Mouse (Mus musculus) embryonic facial prominence, embryonic 13.5 days (tissue): ENCODE measurements around the gene Nrm. TPM values are rescaled to one million over a fixed set of nuclear protein-coding genes. Genes with fewer than 3 reads are reported as not detected.

Experiments
- ATAC-seq: fragments of 200-750 bp; cut with Nextera tagmentation; 2 replicates; pipeline ENCODE4 v1.8.0; 2017; ENCODE audit warnings: low read depth; ENCODE audit not compliant: insufficient number of reproducible peaks, insufficient read depth, low FRiP score, low TSS enrichment
- H3K27ac ChIP-seq: fragments of 300-500 bp; sonication (generic); 2 replicates; pipeline ENCODE4 v1.5.1; 2015; ENCODE audit warnings: moderate library complexity, mild to moderate bottlenecking, inconsistent platforms
- H3K27me3 ChIP-seq: fragments of 300-500 bp; sonication (generic); 2 replicates; pipeline ENCODE4 v1.6.1; 2015; ENCODE audit warnings: mild to moderate bottlenecking, inconsistent platforms
- H3K36me3 ChIP-seq: fragments of 300-500 bp; sonication (generic); 2 replicates; pipeline ENCODE4 v1.6.1; 2015; ENCODE audit warnings: mild to moderate bottlenecking, inconsistent platforms
- H3K4me1 ChIP-seq: fragments of 300-500 bp; sonication (generic); 2 replicates; pipeline ENCODE4 v1.6.1; 2015; ENCODE audit warnings: inconsistent platforms
- H3K4me2 ChIP-seq: fragments of 300-500 bp; sonication (generic); 2 replicates; pipeline ENCODE4 v1.6.1; 2015; ENCODE audit warnings: moderate library complexity, mild to moderate bottlenecking, inconsistent platforms
- H3K4me3 ChIP-seq: fragments of 300-500 bp; sonication (generic); 2 replicates; pipeline ENCODE4 v1.5.1; 2015; ENCODE audit warnings: mild to moderate bottlenecking, inconsistent platforms
- H3K9ac ChIP-seq: fragments of 300-500 bp; sonication (generic); 2 replicates; pipeline ENCODE4 v1.6.1; 2015; ENCODE audit warnings: mild to moderate bottlenecking, inconsistent platforms
- H3K9me3 ChIP-seq: fragments of 300-500 bp; sonication (generic); 2 replicates; pipeline ENCODE4 v1.6.1; 2016; ENCODE audit warnings: inconsistent platforms
- WGBS: fragments of 180-500 bp; shearing (Covaris S2); methylation state at CpG from one replicate; pipeline ENCODE4 v1.1.7; 2015; ENCODE audit warnings: mixed read lengths; 5-methylcytosine and 5-hydroxymethylcytosine counted together
- polyA plus RNA-seq: library from polyadenylated mRNA; unstranded; fragments of >200 nt; fragmentation: Nextera tagmentation; extraction: Ambion mirVana; gene quantifications from 2 replicates; pipeline ENCODE4 v1.2.1, GENCODE M21; 2015

Gene Nrm
- polyA plus RNA-seq, 1 experiment from 2014 or later = 53.5 TPM

DNA sequence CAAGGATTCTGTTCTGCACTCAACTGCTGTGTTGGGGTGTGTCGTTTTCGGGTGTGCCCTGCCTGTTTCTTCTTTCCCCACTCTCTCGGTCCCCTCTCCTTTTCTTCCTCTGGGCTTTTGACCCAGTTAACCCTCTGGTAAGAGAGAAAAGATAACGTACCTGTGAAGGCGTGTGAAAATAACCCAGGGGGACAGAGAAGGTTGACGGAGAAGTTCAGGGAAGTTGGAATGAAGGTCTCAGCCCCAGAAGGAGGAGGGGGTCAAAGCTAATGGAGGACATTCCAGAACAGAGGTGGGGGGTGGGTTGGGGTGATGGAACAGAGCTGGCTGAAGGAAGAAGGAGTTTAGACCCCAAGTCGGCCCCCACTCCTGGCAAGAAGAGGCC is 7.8 kb downstream of the Nrm start:
- Histone ChIP-seq H3K4me1 (peaks cover 70% of the 10 kb centered on the region), H3K36me3 (peaks cover 32% of the 10 kb centered on the region), H3K27me3 (no peaks in the 10 kb centered on the region), H3K4me2 (peak overlapping the region; percentile 99), H3K4me3 (peak overlapping the region; percentile 73), H3K9ac (peak overlapping the region; percentile 89), H3K27ac (peak overlapping the region; percentile 98), H3K9me3 (0 out of 2 replicates have a peak, but pooled peaks cover 3% of the 10 kb centered on the region)
- ATAC-seq = no peak
- 0% methylated on average over 7 of the region's 7 CpGs for WGBS

GRCm38 (mm10) chr17:35869346-35870067 is 8.4 kb downstream of the Nrm start:
- H3K9me3 ChIP-seq = 0 out of 2 replicates have a peak, but pooled peaks cover 3% of the 10 kb centered on the region
- peak overlapping the region; percentile 89 for H3K9ac ChIP-seq
- no peak for ATAC-seq
- peaks cover 38% of the 10 kb centered on the region for H3K36me3 ChIP-seq
- peak overlapping the region; percentile 98 for H3K27ac ChIP-seq
- H3K27me3 ChIP-seq = no peaks in the 10 kb centered on the region
- peak overlapping the region; percentile 99 for H3K4me2 ChIP-seq
- H3K4me3 ChIP-seq = peak overlapping the region; percentile 73
- H3K4me1 ChIP-seq = peaks cover 69% of the 10 kb centered on the region
- 2% methylated on average over 7 of the region's 7 CpGs for WGBS

GRCm38 (mm10) chr17:35870151-35870883 is 9.2 kb downstream of the Nrm start:
- H3K4me1 ChIP-seq = peaks cover 62% of the 10 kb centered on the region
- peak overlapping the region; percentile 98 for H3K27ac ChIP-seq
- no peaks in the 10 kb centered on the region for H3K27me3 ChIP-seq
- H3K36me3 ChIP-seq = peaks cover 46% of the 10 kb centered on the region
- WGBS = 41% methylated on average over 9 of the region's 9 CpGs
- H3K4me2 ChIP-seq = peak overlapping the region; percentile 99
- no peak for ATAC-seq
- peak overlapping the region; percentile 73 for H3K4me3 ChIP-seq
- H3K9ac ChIP-seq = peak overlapping the region; percentile 89
- 0 out of 2 replicates have a peak, but pooled peaks cover 3% of the 10 kb centered on the region for H3K9me3 ChIP-seq

DNA sequence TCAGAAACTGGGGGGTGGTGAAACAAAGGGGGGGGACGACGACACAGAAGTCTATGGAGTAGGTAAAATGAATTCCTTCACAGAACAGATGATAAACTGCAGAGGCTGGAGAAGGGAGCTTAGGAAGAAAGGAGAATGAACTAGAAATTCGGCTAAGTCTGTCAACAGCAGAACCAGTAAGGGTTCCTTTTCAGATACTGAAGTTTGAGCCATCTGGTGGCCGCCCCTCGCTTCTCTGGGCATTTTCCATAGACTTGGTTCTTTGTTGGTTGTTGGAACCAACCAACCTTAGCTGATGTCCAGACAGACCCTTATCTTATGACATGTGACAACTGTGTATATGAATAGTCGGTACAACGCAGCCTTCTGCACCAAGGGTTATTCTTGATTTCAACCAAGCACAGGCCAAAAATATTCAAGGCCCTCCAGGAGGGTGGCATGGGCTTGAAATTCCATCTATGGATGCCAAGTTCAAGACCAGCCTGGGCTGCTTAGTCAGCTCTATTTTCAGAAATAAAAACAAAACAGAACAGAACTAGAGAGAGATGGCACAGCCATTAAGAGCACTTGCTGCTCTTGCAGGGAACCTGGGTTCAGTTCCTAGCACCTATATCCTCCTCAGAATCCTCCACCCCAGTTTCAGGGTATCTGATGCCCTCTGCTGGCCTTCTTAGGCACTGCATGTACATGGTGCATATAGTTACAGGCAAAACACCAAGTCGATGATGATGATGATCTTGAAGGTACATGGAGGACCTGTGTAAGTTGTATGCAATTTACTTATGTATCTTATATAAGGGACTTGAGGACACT is 10.0 kb downstream of the Nrm start:
- ATAC-seq = no peak
- Histone ChIP-seq H3K36me3 (peaks cover 51% of the 10 kb centered on the region), H3K9ac (peak overlapping the region; percentile 89; the same call in 1 of the 2 replicates), H3K27me3 (no peaks in the 10 kb centered on the region), H3K4me1 (peaks cover 62% of the 10 kb centered on the region), H3K9me3 (0 out of 2 replicates have a peak, but pooled peaks cover 3% of the 10 kb centered on the region), H3K4me3 (peak overlapping the region; percentile 73), H3K27ac (peak overlapping the region; percentile 98), H3K4me2 (peak overlapping the region; percentile 99)
- 80% methylated on average over 8 of the region's 8 CpGs for WGBS

DNA sequence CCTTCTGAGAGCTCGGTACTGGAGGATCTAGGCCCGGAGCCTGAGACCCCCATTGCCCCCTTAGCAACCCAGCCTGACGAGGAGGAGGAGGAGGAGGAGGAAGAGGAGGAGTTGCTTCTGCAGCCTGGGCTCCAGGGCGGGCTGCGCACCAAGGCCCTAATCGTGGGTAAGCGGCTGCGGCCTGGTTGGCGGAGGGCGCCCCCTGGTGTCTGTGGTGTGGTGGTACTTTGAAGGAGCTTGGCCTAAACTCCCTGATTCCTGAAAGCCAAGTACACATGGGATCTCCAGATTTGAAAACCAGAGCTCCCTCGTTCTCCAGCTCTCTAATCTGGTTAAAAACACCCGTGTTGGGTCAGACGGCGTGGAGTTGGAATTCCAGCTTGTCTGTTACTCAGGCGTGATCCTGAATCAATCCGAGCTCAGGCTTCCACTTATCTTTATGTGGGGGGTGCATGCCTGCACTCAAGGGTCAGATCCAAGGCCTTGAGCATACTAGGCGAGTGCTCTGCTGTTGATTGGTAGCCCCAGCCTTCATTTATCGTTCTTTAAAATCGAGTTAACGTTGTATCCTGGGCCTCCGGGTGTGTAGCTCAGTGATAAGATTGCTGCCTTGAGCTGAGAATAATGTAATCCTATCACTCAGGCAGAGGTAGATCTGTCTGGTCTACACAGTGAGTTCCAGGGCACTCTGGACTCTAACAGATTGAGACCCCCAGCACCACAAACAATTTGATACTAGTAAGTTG is 12.8 kb downstream of the Nrm start:
- ATAC-seq = no peak; the same call in 1 of the 2 replicates
- 32% methylated on average over 21 of the region's 21 CpGs for WGBS
- peaks cover 41% of the 10 kb centered on the region for H3K4me1 ChIP-seq
- H3K4me2 ChIP-seq = peak overlapping the region; percentile 38
- peak overlapping the region; percentile 61 for H3K9ac ChIP-seq
- H3K9me3 ChIP-seq = 0 out of 2 replicates have a peak, but pooled peaks cover 3% of the 10 kb centered on the region
- H3K27ac ChIP-seq = no peak overlapping the region
- H3K27me3 ChIP-seq = no peaks in the 10 kb centered on the region
- peak overlapping the region; percentile 10 for H3K4me3 ChIP-seq
- H3K36me3 ChIP-seq = peaks cover 54% of the 10 kb centered on the region

GRCm38 (mm10) chr17:35874721-35875120 is 13.6 kb downstream of the Nrm start:
- no peaks in the 10 kb centered on the region for H3K27me3 ChIP-seq
- ATAC-seq = no peak
- H3K36me3 ChIP-seq = peaks cover 54% of the 10 kb centered on the region

DNA sequence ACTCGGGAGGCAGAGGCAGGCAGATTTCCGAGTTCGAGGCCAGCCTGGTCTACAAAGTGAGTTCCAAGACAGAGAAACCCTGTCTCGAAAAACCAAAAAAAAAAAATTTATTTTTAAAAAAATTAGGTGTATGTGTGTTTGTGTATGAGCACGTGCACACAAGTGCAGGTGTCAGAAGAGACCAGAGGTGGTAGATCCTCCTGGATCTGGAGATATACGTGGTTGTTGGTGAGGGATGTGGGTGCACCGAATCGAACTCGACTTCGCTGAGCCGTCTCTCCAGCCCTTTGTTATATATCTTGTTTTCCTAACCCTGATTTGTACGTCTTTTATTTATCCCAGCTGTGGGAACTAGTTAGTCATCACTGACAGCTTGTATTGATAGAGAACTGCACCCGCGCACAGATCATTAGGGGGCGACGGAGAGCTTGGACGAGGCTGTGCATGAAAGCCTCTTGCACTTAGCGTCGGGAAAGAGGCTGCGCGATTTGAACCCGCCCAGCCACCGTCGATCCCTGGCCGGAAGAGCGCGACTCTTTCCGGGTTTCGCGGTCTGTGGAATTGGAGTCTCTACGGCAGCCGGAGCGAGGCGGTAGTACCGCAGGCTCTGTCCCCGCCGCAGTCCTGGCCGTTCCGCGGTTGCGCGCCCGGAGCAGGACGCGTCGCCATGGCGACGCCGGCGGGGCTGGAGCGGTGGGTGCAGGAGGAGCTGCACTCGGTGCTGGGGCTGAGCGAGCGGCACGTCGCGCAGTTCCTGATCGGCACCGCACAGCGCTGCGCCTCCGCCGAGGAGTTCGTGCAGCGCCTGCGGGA is 18.3 kb downstream of the Nrm start, which contains the start of gene Dhx16:
Gene Dhx16, plus strand, starts transcription at position 575 of the 813 bp plus-strand sequence.
- WGBS = 6% methylated on average over 66 of the region's 66 CpGs
- ATAC-seq = peak; percentile 86
- Histone ChIP-seq H3K4me2 (peak within 1 kb of the TSS; percentile 81), H3K9me3 (no peaks in the 10 kb centered on the region), H3K4me1 (peaks cover 14% of the 10 kb centered on the region), H3K36me3 (peaks cover 52% of the 10 kb centered on the region), H3K27ac (peak within 1 kb of the TSS; percentile 66), H3K27me3 (no peaks in the 10 kb centered on the region), H3K9ac (peak within 1 kb of the TSS; percentile 85), H3K4me3 (peak within 1 kb of the TSS; percentile 96)

More at GRCm38 (mm10) chr17:35874721-35875120, 13.6 kb downstream of the Nrm start:
- WGBS = 89% methylated on average over 6 of the region's 6 CpGs
- Histone ChIP-seq H3K27ac (no peak overlapping the region), H3K9ac (no peak overlapping the region), H3K4me1 (peaks cover 34% of the 10 kb centered on the region), H3K9me3 (0 out of 2 replicates have a peak, but pooled peaks cover 3% of the 10 kb centered on the region), H3K4me2 (no peak overlapping the region), H3K4me3 (no peak overlapping the region)

DNA sequence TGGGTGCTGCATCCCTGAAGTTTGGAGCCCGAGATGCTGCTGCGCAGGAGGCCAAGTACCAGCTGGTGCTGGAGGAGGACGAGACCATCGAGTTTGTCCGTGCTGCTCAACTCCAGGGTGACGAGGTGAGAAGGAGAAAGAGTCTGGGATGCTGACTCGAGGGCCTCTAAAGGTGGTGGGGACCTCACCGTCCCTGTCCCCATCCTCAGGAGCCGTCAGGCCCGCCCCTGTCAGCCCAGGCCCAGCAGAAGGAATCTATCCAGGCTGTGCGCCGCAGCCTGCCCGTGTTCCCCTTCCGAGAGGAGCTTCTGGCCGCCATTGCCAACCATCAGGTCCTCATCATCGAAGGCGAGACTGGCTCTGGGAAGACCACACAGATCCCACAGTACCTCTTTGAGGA is 21.8 kb downstream of the Nrm start:
- Histone ChIP-seq H3K27ac (no peak overlapping the region), H3K27me3 (no peaks in the 10 kb centered on the region), H3K4me1 (peaks cover 14% of the 10 kb centered on the region), H3K9me3 (no peaks in the 10 kb centered on the region), H3K36me3 (peaks cover 65% of the 10 kb centered on the region), H3K9ac (no peak overlapping the region), H3K4me2 (no peak overlapping the region), H3K4me3 (no peak overlapping the region)
- 91% methylated on average over 17 of the region's 17 CpGs for WGBS
- no peak for ATAC-seq

- Histone ChIP-seq H3K4me1 (peaks cover 14% of the 10 kb centered on the region), H3K4me2 (no peak overlapping the region), H3K36me3 (peaks cover 73% of the 10 kb centered on the region), H3K9me3 (no peaks in the 10 kb centered on the region), H3K27me3 (no peaks in the 10 kb centered on the region), H3K27ac (no peak overlapping the region), H3K4me3 (no peak overlapping the region), H3K9ac (no peak overlapping the region)
- ATAC-seq = no peak
- WGBS = 94% methylated on average over 14 of the region's 14 CpGs
These were observed 22.7 kb downstream of the Nrm start for GRCm38 (mm10) chr17:35883777-35884176.

DNA sequence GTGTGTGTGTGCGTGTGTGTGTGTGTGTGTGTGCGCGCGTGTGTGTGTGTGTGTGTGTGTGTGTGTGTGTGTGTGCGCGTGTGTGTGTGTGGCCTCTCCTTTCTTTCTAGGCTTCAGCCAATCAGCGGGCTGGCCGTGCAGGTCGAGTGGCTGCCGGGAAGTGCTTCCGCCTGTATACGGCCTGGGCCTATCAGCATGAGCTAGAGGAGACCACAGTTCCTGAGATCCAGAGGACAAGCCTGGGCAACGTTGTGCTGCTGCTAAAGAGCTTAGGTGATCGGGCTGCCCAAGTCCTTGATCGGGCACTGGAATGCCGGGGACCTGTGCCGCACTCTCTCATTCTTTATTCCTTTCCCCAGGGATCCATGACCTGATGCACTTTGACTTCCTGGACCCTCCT is 26.6 kb downstream of the Nrm start:
- ATAC-seq = no peak

More for the DNA sequence above, 26.6 kb downstream of the Nrm start:
- Histone ChIP-seq H3K4me1 (no peaks in the 10 kb centered on the region), H3K27ac (no peak overlapping the region), H3K9ac (no peak overlapping the region), H3K4me2 (no peak overlapping the region), H3K36me3 (peaks cover 98% of the 10 kb centered on the region), H3K9me3 (no peaks in the 10 kb centered on the region), H3K4me3 (no peak overlapping the region), H3K27me3 (no peaks in the 10 kb centered on the region)
- WGBS = 88% methylated on average over 12 of the region's 17 CpGs
